Mouse (Mus musculus) cortical plate, adult 2 months (tissue): ENCODE data around the gene Nacc2.

Experiments used
- CTCF ChIP-seq: fragments of 200-500 bp; IDR thresholded peaks from 2 replicates; pipeline ENCODE4 v1.5.1; 2011; ENCODE audit warnings: mild to moderate bottlenecking, control low read depth, low read length; ENCODE audit not compliant: insufficient read depth; ENCODE audit errors: extremely low read depth
- POLR2A ChIP-seq: fragments of 200-500 bp; IDR thresholded peaks from 2 replicates; pipeline ENCODE4 v1.6.1; 2011; ENCODE audit warnings: mild to moderate bottlenecking, low read length, control low read depth; ENCODE audit not compliant: insufficient read depth; ENCODE audit errors: extremely low read depth

DNA sequence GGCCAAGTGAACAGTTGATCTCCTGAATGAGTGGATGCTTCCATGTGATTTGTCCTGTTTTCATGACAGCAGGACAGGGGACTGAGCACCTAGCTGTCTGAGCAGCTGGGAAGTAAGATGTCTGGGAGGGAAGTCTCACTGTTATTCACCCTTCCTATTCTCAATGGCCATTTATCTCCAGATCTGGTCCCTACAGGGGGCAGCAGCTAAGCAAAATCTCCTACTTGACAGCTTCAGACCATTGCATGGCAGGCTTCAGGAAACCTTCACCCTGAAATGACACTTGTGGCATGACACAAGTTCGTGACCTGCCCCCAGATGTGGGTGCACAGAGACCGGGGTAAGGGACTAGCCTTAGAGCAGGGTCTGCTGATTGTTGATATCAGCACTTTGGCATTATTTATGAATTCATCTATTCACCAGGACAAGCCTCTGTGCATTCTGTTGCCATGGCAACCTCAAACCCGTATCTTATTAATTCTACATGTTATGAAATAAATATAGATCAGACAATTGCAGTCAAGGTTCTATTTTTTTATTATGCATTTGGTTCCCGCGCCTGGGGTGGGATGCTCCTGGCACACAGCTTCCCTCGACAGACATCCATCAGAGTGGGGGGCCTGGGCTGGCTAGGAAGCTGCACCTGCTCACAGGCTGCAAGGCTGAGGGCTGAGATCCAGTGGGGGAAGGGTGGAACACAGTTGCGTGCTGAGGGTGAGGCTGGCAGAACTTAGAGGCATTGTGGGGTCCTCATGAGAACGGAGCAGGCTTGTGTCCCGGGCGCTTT, 33.4 kb upstream of the Nacc2 start:
- no peak for TF ChIP-seq CTCF
- no peak for TF ChIP-seq POLR2A
